Mouse (Mus musculus) cerebellum, adult 8-10 months (tissue): ENCODE measurements around the gene Phf24.

Source experiments
- DNase-seq: peaks from one replicate; pipeline ENCODE4 v3.0.0; 2022

The Phf24 gene

DNA sequence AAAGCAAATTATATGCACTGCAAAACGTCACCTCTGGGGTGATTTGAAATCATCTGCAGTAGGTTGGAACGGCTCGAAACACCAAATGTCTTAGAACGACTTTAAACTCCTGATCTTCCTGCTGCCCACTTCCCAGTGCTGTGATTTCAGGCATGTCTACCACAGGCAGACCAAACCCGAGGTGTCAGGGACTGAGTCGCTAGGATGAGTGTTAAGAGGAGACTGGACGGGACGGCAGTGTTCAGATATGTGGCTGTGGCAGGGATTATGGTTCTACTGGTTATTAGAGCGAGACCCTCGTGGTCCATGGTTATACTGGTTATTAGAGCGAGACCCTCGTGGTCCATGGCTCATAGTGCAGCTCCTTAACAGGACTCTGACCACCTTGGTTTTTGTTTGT lies 1.1 kb upstream of the Phf24 start:
- DNase-seq, result no peak

DNA sequence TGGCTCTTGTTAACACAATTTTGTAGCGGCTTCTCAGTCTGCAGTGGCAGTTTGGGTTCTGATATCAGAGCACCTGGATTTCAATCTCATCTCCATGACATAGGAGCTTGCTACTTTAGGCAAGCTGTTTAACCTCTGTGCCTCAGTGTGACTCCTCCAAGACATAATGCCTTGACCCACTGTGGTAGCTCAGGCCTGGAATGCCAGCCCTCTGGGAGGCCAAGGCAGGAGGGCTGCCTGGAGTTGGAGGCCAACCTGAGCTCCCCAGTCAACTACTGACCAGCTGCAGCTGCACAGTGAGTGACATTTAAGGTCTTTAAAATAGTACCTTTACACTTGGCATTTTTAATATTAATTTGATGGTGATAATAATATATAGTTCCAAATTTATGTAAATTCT lies 494 bp upstream of the Phf24 start:
- DNase-seq, result no peak

DNA sequence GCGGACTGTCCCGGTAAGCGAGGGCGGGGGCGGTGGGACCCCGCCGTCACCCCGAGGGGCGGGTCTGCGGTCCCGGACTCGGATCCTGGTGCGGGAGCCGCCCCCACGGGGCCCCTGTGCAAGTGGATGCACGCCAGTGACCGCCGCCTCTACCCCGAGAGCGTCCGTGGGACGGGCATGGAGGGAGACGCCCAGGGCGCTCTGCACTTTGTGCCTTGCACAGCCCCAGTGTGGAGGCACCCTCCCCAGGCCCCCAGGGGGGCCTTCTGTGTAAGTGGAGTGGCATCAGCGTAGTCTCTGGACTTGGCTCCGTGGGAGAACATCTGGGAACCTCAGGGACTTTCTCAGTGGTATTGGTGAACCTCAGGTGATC lies 928 bp downstream of the Phf24 start:
- peak; percentile 16 for DNase-seq

DNA sequence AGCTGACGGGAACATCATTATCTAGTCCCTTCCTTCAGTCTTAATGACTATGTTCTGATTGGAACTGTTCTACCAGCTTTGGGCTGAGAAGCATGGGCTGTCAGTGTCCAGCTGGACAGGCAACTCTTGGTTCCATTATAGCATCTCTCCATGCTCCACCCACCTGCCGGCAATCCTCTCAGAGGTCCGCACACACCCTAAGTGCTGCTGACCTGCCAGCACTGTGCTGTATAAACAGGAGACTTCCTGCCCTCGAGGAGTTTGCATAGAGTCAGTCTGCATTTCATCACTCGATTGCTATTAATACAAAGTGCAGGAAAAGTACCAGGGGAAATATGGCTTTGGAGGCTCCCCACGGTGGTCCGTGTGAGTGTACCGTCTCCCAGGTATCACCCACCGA lies 4.3 kb downstream of the Phf24 start:
- no peak for DNase-seq

DNA sequence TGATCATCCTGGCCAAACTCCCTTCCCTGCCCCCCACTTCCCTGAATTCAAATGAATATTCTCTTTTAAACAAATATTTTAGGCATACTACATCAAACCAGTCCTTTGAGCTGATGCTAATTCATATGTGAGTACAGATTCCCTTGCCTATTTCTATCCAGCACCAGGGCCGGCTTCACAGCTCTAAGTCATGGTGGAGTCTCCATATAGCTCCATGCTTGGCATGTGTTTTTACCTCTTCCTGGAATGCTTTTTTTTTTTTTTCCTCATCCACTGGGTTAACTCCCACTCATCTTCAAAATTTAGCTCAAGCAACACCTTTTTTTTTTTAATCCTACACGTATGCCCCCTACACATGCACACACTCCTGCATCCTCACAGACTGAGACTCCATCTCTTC lies 5.1 kb downstream of the Phf24 start:
- no peak for DNase-seq

DNA sequence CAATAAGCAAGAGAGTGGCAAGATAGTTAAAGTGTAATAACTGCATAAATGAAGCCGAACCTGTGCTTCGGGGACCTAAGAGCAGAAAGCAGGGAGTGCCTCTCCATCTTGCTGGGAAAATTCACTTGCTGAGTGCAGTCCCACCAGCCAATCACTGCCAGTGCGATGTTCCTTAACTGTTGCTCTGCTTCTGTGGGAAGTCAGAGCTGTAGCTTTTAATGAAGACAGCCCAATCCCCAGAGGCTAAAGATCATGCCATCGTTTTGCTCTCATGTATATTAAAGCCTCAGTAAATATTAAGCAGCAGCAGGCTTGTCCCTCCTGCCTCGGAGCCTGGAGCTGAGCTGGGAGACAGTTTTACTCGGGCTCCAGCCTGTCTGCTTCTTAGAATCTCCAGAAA lies 5.6 kb downstream of the Phf24 start:
- no peak for DNase-seq

DNA sequence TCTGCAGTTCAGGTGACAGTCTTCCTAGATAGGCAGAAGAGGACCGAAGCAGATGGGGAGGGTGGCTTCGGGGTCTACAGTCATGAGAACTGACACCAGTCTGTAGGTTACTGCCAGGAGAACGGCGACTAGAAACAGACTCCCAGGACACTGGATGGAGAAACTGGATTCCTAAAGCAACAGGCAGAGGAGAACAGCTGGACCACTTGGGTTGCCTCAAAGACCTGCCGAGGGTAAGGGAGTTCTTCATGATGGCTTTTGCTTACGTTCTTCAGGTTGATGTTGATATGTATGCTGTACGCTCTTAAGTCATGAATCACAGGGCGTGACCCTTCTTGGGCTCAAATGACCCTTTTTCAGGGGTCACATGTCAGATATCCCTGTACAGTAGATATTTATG lies 6.0 kb downstream of the Phf24 start:
- DNase-seq, result no peak

DNA sequence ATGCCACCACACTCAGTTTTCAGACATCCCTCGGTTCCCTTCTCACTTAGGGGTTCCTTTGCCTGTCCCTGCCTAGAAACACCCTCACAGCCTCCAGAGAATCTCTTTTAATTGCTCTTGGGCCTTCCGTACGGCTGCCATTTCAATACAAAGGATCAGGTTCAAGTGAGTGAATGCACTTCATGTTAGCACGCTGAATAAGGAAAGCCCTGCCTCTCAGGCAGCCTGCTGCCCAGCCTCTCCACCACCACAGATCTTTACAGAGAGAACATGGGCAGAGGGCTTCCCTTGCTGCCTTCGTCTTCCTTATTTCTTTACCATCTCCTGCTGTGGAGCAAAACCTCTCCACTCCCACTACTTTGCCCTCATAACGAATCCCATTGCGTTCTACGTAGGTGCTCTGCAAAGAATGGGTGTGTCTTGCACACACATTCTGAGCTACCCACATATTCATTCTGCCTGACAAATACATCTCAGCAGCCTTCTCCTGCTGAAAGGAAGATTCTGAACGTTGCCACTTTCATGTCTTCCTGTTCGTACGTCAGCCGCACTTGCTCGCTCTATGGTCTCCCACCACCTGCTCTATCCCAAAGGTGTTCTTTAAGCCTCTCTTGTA lies 7.7 kb downstream of the Phf24 start:
- DNase-seq, result no peak

DNA sequence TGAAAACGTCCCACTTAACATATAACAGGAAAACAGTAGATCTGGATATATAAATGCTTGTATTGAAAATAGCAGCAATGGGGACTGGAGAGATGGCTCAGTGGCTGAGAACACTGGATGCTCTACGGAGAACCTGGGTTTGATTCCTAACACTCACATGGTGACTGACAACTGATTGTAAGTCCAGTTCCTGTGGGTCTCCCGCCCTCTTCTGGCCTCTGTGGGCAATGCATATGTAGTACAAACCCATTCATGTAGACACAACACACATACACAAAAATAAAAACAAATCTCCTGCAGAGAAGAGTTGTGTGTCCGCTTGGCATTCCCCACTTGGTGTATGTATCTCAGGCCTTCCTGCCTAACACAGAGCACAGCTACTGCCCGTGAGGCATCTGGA lies 11.7 kb downstream of the Phf24 start:
- no peak for DNase-seq

DNA sequence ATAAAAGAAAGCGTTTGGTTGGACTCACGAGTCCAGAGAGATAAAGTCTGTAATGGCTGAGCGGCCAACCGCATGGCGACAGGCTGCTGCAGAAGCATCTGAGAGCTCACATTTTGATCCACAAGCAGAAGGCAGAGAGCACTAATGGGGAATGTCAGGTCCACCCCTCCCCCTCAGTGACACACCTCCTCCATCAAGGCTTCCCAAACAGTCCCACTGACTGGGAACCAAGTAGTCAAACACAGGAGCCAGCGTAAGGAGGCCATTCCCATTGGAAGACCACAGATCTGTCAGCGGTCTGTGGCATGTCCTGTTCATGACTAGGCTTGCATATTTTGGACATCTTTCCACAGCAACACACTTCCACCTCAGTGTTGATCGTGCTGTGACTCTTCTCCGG lies 12.5 kb downstream of the Phf24 start:
- no peak for DNase-seq

DNA sequence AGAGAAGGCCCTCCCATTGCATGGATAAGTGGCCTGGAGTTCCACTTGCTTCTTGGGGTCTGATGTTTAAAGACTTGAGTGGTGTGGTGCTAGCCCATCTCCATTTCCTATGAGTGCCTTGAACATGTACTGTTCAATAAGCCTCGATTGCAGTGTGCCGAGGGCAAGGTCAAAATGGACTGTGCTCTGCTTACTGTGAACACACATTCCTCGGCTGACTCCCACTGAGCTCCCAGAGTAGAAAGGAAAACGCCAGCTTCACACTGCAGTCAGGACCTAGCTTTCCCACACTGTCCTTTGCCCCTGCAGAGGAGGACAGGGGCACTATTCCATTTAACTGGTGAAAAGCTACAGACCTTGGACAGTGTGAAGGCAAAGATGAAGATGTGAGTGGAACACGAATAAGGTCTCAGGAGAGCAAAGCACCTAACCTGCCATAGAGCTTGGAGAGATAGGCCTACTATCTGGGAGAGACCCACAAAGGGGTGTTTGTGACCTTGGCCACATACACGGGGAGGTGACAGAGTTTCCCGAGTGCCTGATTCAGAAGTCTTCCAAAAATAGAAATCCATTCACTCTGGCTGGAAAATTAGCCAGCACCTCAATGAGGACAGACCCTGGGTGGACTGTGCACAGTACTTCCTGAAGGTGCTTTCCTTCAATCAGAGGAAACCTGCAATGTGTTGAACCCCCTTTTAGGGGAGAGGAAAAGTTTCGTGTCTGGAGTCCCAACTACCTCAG lies 15.9 kb downstream of the Phf24 start:
- no peak for DNase-seq

DNA sequence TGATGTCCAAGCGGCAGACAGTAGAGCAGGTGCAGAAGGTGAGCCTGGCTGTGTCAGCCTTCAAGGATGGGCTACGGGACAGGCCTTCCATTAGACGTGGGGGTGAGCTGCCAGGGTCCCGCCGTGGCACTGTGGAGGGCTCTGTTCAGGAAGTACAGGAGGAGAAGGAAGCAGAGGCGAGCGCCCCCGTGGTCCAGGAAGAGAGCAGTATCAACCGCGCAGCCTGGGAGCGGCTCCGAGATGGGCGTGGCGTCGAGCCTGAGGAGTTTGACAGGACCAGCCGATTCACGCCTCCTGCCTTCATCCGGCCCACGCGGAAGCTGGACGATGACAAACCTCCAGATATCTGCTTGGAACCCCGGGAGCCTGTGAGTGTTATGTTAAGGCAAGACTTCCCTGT lies 17.2 kb downstream of the Phf24 start:
- DNase-seq, result no peak

DNA sequence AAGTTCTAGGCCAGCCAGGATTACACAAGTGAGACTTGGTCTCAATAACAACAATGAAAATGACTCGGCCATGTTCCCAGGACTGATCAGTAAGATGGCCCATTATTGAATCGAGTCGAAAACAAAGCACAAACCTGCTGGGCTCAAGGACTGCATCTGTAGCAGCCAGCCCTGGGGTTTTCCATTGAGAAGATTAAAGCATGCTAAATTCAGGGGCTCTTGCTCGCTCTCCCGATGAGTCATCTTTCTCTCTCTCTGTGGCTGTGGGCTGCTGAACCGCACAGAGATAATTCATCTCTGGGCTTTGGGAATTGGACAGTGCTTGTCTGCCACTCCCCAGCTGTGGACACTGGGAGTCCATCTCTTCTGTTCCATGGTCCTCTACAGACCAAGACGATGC lies 24.9 kb downstream of the Phf24 start:
- no peak for DNase-seq

DNA sequence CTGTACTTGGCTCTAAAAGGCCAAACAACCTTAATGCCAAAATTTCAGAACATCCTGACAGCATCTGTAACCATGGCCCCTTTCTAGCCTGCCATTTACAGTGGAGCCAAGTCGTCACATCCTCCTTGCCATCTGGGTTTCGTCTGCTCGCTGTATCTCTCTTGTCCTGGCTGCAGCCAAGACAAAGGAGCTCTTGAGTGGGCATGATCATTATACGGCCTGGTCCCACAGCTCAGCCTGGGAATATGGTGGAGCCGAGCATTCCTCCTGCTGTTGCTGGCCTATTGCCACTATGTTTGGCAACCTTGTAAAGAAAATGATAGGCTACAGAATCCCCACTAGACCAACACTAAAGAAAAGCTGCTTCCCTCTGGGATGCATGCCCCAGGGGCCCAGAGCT lies 26.9 kb downstream of the Phf24 start:
- no peak for DNase-seq

DNA sequence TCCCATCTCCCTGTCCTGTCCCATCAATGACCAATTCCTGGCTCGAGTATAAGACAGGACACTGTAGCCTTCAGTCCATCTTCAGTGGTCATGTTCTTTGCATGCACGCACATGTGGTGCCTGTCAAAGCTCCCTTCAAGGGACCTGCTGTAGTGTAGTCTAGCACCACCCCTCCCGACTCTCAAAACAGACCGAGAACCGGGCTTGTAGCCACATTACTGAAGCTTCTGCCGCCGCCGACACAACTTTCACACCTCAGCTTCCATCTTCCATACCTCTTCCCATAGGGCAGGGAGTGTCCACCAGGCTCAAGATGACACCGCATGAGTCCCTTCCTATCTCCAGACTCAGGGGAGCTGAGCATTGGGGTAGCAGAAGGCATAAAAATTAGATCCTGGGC lies 27.7 kb downstream of the Phf24 start:
- no peak for DNase-seq

DNA sequence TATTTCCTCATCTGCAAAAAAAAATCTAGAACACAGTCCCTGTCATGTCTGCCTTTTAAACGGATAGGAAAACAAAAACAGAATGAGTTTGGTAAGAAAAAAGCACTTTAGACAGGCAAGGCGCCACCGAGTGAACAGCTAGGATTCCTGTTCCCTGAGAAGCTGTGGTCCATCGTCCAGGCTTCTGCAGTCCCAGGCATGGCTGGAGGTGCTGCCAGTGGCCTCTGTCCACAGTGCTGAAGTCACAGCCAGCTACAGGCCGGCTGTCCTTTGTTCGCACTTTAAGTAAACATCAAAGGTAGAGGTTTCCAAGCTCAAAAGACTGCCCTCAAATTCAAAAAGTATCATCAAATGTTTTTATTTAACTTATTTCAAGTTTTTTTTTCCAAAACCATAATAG lies 28.6 kb downstream of the Phf24 start:
- no peak for DNase-seq

DNA sequence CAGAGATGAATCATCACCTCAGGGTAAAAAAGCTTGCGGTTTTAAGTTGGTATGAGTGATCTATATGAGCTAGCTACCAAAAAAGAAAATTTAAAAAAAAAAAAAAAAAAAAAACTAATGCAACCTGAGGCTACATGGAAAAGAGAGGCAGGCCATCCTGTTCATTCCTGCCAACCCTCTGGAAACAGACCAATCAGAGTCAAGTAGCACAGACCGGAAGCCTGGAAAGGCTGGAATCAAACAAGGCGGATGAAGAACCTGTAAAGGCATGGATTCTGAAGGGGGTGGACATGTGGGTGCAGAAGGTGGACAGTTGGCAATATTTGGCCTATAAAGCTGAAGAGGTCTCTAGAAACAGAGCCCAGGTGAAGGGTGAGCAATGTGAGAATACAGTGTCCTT lies 29.0 kb downstream of the Phf24 start:
- DNase-seq, result no peak

DNA sequence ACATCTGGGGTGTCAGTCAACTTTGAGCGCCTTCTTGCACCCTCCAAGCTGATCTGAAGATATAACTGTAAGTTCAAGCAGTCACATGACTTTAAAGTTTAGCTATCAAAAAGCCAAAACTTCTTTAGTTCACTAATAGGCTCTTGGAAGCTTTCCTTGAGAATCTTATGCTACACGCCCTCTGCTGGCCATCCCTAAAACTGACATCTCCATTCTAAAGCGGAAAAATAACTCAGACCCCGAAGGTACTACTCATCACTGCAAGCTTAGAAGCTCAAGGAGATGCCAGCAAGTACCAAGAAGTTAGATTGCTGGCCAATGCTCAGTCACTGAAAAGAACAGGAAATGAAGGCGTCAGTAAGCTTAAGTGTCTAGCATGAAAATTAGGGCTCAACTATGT lies 29.5 kb downstream of the Phf24 start:
- peak; percentile 65 for DNase-seq

DNA sequence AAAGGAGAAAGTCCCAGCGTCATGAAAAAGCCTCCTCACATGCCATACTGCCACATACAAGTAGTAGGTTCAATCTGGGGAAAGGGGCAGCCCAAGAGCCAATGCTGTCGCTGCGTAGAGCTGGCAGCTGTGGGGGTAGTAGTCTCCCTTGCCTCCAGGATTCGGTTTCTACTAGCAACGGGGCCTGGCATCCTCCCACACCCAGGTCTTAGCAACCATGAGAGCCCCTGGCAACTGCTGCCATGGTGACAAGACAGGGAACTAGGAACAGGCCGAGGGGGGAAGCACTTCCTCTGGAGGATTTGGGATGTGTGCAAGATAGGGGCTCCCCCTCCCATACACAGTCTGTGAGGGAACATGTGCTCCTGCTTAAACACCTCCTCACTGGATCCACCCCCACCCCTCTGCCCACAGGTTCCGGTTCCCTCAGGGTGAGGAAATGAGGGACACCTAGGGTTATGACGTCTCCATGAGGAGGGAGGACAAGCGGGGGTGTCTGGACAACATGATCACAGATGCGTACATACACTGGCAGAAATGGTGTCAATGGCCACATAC lies 30.4 kb downstream of the Phf24 start:
- no peak for DNase-seq

DNA sequence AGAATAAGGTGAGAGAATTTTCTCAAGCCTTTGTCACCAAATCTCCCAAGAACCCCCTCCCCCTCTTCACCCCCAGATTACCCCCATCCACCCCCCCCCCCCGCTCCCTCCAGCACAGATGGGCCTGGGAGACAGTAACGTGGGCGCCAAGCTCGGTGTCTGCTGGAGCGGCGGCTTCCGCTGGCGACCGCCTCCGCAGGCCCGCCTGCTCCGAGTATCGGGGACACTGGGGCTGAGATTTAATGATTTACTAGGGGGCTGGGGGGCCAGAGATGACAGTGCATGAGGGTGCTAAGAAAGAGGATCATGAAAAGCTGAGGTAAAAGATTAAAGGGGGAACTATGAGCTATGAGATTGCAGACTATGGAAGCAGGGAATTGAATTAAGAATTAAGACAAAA lies 32.1 kb downstream of the Phf24 start:
- DNase-seq, result no peak

DNA sequence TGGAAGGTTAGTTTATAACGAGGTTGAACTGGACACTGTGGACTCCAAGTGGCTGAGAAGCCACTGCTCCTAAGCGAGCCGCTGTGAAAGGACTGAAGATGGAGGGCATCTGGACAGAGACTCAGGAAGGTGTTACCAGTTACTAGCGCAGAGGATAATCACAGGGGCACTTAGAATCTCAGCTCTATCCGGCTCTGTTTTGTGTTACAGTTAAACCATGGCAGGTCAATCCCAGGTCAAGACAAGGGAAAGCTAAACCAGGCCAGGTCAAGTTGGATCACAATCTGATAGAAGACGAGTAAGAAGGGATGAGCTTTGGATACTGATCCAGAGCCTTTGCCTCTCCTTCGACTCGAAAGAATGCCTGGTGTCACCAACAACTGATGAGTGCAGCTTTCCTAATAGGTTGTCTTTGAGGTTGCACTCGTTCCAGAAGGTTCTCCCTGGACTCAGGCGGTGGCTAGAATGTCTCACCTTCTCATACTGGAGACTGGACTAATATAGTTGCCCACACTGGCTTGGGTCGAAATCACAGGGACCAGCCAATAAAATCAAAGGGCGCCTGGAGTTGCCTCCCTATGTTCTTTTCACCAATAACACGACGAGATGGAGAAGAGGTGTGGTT lies 32.7 kb downstream of the Phf24 start:
- DNase-seq, result no peak

DNA sequence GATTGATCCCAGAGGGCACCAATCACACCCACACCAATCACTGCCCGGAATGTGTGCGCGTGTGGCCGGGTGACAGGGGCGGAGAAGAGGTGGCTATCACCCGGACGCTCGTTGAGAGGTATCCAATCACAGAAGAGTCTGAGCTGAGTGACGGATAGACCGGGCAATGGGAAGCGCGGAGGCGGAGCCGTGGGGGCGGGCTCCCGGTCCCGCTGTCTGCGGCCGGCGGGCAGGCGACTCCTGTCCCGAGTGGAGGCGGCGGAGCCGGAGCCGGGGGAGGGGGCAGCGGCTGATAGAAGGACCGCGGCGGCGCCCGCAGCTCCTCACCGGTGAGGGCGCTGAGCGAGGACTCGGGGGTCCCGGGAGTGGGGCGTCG lies 33.2 kb downstream of the Phf24 start, which contains the start of gene Dnajb5:
TSS of gene Dnajb5 (plus strand) at position 139 of the 376 bp plus-strand sequence.
- DNase-seq, result peak; percentile 99

DNA sequence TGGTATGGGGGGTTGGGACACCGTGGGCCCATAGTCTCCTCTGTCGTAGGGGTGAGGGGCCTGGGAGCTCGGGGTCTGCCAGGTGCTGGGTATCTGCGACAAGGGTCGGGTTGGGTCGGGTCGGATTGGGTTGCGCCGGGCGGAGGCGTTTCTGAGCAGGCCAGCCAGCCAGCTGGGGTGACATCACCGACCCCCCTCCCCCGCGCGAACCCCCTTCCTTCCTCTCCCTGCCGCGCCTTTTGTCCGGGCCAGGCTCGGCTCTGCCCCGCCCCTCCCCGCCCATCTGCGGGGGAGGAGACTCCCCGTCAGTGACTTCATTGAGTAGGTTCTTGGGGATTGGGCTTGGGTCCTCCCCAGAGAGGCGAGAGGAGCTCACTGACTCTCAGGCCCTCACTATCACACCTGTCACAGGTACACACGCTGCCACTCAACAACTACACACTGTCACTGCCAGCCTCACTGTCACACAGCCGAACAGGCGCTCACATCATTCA lies 33.7 kb downstream of the Phf24 start:
- peak; percentile 76 for DNase-seq
